Mouse (Mus musculus) erythroblast, embryonic 14.5 days (primary cell): ENCODE data around the gene Gm10053.

Source experiments
- GATA1 ChIP-seq: IDR thresholded peaks from 2 replicates; pipeline ENCODE4 v1.6.1; 2012; ENCODE audit warnings: low read length, inconsistent platforms, mixed read lengths
- TAL1 ChIP-seq: IDR thresholded peaks from 3 replicates; pipeline ENCODE4 v1.6.1; 2012; ENCODE audit warnings: low read length, inconsistent platforms, mixed read lengths

GRCm38 (mm10) chr19:24871037-24871635, 4.3 kb upstream of the Gm10053 start:
- no peak for TF ChIP-seq GATA1
- TF ChIP-seq TAL1 = no peak
